Mouse (Mus musculus) layer of hippocampus, adult 8-10 months (tissue): ENCODE results near the gene Gjd3. TPM values are rescaled to one million over a fixed set of nuclear protein-coding genes. Genes with fewer than 3 reads are reported as not detected.
A peak's percentile ranks its signal among the peaks of the same experiment; 100 is the strongest.

ENCODE experiments used
- DNase-seq, 2 experiments: peaks; one replicate each; pipeline ENCODE4 v3.0.0; 2022; ENCODE audit warnings: low spot score in 2 of 2
- total RNA-seq, 4 experiments: library from RNA; stranded (reverse); gene quantifications; 2 replicates each; pipeline ENCODE4 v1.2.4; 2022

Gene Gjd3
- total RNA-seq, 4 experiments from 2014 or later, result 1.4 to 1.6 TPM; not detected in 2

- DNase-seq, result no peak
Measured at GRCm38 (mm10) chr11:98947969-98948569, 34.7 kb downstream of the Gjd3 start.

- no peak for DNase-seq
Measured at GRCm38 (mm10) chr11:98945605-98945977, 37.2 kb downstream of the Gjd3 start.

DNA sequence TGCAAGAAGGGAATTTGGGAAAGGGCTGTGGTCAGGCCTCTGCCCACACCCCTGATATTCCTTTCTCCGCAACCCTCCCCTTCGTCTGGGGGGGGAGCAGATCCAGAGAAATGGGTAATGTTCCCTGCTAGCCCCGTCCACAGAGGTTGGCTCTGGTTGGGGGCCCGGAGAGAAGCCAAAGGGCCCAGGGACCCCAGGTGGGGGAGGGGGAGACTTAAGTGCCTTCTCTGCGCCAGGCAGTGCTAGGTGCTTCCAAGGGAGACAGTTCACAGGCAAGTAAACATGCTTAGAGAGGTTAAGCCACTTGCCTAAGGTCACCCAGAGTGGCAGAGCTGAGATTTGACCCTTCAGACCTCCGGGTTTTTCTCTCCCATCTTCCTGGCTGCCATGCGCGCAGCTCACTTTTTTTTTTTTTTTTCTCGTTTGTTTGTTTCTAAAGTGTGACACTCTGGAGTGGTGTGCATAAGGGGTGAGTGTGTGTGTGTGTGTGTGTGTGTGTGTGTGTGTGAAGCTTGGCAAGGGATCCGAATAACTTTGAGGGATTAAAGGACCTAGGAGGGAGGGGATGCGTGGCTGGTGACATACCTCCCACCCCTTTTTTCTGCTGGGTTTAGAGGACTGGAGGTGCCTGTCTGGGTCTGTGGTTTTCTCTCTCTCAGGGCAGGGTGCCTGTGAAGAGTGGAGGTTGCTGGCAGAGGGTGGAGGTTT, 37.8 kb downstream of the Gjd3 start:
- DNase-seq, result no peak

- no peak for DNase-seq
Measured at GRCm38 (mm10) chr11:98943741-98944461, 38.9 kb downstream of the Gjd3 start.

GRCm38 (mm10) chr11:98942923-98943641, 39.7 kb downstream of the Gjd3 start:
- DNase-seq, result no peak

- DNase-seq, result no peak
Measured at GRCm38 (mm10) chr11:98942555-98942922, 40.3 kb downstream of the Gjd3 start.

- DNase-seq, result peak in 1 of 2 experiments; percentile 55
Measured at GRCm38 (mm10) chr11:98941826-98942550, 40.8 kb downstream of the Gjd3 start.

- peak in 1 of 2 experiments; percentile 66 for DNase-seq
Measured at GRCm38 (mm10) chr11:98941341-98941825, 41.4 kb downstream of the Gjd3 start.

DNA sequence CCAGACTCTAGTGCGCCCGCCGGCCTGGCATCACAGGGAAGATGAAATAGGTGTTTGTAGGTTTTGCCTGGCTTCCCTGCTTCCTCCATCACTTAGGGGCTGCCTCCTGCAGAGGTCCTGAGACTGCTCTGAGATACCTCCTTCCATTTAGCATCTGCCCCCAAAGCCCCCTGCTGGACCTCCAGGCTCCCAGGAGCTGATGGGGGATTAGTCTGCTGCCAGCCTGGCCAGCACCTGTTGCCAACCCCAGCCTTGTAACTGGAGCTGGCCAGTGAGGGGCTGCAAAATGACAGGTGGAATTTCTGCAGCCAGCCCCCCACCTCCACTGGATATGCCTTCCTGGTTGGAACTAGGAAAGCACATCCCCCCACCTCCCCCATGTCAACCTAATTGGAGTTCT, 42.0 kb downstream of the Gjd3 start:
- DNase-seq, result no peak

DNA sequence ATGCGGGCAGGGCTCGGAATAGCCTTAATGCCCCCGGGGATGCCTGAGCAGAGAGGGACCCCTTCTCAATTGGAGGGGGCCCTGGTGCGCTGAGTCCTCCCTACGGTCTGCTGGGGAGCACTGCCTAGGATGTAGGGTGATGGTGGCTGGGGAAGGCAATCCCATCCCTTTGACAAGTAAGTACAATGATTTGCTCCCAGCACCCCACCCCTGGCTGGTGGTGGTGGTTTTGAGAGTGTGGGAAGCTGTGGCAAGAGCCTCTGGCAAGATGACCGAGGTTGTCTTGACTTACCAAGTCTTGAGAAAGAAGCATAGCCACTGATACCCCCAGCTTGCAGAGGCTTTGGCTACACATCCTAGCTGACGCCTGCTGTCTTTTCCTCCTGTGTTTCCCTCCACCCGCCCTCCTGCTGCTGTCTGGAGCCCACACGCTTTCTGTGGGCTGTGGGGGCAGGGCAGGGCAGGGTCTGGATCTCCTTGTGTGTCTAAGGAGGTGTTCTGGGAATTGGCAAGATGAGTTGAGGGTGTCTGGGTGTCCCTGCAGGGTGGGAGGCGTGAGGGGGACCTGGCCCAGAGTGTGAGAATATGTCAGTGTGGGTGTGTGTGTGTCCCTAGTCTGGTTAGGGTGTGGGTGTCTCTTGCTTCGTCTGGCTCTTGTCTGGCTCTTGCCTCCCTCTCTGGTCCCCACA, 42.7 kb downstream of the Gjd3 start:
- DNase-seq, result no peak

DNA sequence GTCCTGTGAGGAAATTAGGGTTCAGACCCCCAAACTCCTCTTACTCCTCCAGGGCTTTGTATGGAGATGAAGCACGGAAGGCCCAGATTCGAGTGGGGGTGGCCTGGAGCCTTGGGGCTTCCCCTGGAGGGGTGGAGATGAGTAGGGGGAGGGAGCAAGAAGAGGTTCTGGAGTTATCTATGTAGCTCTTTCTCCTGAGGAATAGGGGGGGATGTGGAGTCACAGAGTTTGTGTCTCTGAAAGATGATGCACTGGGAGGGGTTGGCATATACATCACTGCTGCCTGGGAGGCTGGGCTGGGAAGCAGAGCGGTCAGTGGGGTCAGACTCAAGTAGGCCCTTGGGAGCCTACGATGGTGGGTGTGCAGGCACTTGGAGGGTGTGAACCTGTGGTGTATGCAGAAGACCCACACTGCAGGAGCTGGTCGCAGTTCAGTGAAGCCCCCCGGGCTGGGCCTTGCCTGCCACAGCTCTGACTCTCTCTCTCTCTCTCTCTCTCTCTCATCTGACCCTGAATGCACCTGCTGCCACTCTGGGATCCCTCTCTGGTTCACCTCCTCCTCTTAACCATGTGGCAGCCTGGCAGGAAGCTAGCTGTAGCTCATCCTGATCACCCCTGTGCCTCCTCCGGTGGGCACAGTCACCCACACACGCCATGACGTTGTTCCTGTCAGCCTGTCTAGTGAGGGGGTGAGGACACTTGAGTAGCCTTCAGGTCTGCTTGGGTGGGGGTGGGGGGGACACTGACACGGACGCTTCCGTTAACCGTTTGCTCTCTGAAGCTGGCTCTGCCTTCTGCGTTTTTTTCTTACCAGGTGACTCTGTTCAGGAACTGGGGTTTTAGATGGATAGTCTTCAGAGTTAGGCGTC, 43.5 kb downstream of the Gjd3 start:
- no peak for DNase-seq

DNA sequence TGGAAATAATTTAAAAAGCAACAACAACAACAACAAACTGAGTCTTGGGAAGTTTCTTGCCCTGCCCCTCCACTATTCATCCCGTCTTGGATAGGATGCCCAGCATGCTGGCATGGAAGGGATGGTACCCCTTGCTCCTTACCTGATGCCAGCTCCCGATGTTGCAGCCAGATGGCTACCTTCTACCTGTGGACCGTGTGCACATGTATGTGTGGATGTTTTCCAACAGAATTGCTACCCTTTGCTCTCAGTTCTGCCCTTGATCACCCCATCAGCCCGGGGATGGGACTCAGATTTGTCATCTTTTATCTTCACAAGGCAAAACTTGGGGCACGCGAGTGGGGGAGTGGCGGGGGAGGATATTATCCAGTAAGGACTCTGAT, 44.1 kb downstream of the Gjd3 start:
- DNase-seq, result no peak

DNA sequence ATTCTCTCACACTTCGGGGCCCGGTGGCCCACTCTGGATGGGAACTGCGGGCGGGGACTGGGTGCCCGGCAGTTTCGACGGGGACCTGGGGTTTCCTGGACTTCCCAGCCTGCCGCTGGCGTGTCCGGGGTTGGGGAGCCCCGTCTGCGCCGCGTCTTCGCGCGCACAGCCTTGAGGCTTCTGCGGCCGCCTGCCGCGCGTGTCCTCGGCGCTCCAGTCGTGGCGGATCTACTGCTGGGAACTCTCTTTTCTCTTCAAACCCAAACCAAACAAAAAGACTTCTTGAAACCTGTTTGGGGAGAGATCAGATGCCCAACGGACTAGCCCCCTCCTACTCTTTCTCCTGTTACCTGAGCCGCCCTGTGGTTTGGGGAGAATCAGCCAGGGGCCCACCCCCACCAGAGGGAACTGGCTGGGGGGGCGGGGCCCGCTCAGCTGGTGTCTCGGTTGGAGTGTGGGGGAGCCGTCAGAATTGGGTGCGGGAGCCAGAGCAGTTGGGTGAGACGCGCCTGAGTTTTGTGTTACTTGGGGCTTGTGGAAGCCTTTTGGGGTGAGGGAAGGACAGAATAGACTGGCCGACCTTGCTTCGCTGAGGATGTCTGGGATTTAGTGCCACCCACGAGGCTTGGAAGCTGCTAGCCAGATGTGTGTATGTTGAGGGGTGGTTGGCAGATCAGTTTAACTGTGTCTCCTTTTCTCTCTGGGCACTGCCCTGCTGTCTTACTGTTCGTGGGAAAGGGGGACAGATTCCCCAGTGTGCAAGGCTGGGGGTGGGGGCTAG, 44.7 kb downstream of the Gjd3 start:
- no peak for DNase-seq

- DNase-seq, result no peak
Measured at GRCm38 (mm10) chr11:98937410-98937913, 45.4 kb downstream of the Gjd3 start.

GRCm38 (mm10) chr11:98936606-98937409, 46.0 kb downstream of the Gjd3 start:
- DNase-seq, result no peak

- no peak for DNase-seq
Measured at GRCm38 (mm10) chr11:98936170-98936569, 46.6 kb downstream of the Gjd3 start.

GRCm38 (mm10) chr11:98935123-98935522, 47.7 kb downstream of the Gjd3 start:
- no peak for DNase-seq

- DNase-seq, result no peak
Measured at GRCm38 (mm10) chr11:98934367-98934766, 48.4 kb downstream of the Gjd3 start.
